Mouse (Mus musculus): ENCODE measurements around the gene Prss2. TPM values are rescaled to one million over a fixed set of nuclear protein-coding genes. Genes with fewer than 3 reads are reported as not detected.
"Not testable (repeated sequence)": the region's sequence is repeated elsewhere in the genome, so short reads cannot be mapped to it uniquely, and the experiment has no call there.

The Prss2 gene
- polyA plus RNA-seq, 1 experiment from 2014 or later, result 0.30 TPM

DNA sequence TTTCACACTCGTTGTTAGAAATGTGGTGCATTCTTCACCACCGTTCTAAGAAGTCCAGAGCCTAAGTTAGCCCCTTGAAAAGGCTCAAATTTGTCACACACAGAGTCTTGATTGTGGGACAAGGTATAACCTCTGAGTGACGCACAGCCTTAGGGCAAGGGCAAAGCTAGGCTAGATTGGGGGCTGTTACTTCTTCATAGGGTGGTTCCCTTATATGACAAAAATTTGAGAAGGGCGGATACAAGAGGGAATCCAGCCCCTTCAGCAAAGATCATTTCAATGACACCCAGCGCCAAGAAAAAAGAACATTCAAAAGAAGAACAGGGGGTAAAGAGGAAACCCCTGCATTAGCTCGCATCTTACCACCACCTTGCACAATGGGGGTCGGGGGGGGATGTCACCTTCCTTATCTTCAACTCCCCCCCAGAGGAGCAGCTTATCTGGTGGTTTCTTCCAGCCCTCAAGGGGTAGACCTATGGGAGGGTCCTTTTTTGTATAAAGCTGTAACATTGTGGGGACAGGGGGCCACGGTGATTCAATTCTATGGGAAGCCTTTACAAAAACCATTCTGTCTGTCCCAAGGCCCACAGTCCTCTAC, 11.2 kb downstream of the Prss2 start:
- Histone ChIP-seq H3K36me3 (ENCODE audit: control insufficient read depth, insufficient read depth) (no peaks in the 10 kb centered on the region), H3K27me3 (ENCODE audit: control insufficient read depth, insufficient read depth, low read length) (no peaks in the 10 kb centered on the region), H3K9ac (ENCODE audit: low read length) (no peak overlapping the region), H3K4me2 (ENCODE audit: low read depth, low read length) (no peak overlapping the region), H3K4me1 (ENCODE audit: control insufficient read depth, insufficient read depth, low read length) (no peaks in the 10 kb centered on the region), H3K27ac (ENCODE audit: low read length) (no peak overlapping the region), H3K9me3 (replicated peaks; ENCODE audit: control insufficient read depth, low read length) (no peaks in the 10 kb centered on the region), H3K4me3 (ENCODE audit: low read length) (no peak overlapping the region)
- peak; percentile 60; the same call in 1 of the 2 replicates for ATAC-seq (replicated peaks; ENCODE audit: extremely low read depth, insufficient read depth, low FRiP score)
- 74% methylated on average over 8 of the region's 8 CpGs for WGBS

DNA sequence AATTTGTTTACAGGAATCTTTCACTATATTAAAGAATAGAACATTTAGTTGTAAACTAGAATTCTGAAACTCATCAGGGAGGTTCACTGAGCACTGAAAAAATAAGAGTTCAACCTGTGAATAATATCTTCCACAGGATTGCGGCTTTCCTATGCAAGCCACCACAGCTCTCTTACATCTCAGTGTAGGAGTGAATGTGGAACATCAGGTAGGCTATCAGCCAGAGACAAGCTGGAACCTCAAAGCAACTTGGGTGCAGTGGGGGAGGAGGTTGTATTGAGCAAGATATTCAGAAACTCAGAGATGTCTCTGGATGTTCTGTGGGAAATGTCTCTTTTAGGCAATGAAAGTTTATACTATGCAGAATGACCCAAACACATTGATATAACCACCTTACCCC, 15.8 kb downstream of the Prss2 start:
- H3K9ac ChIP-seq (ENCODE audit: low read length), result no peak overlapping the region
- no peak overlapping the region; the same call in 1 of the 2 replicates for H3K4me3 ChIP-seq (ENCODE audit: low read length)
- no peaks in the 10 kb centered on the region for H3K36me3 ChIP-seq (ENCODE audit: control insufficient read depth, insufficient read depth)
- no peaks in the 10 kb centered on the region for H3K27me3 ChIP-seq (ENCODE audit: control insufficient read depth, insufficient read depth, low read length)
- no peak for ATAC-seq (replicated peaks; ENCODE audit: extremely low read depth, insufficient read depth, low FRiP score)
- no peaks in the 10 kb centered on the region for H3K9me3 ChIP-seq (replicated peaks; ENCODE audit: control insufficient read depth, low read length)
- H3K4me1 ChIP-seq (ENCODE audit: control insufficient read depth, insufficient read depth, low read length), result no peaks in the 10 kb centered on the region
- H3K4me2 ChIP-seq (ENCODE audit: low read depth, low read length), result no peak overlapping the region; the same call in 1 of the 2 replicates
- WGBS, result 74% methylated on average over 1 of the region's 1 CpGs
- no peak overlapping the region for H3K27ac ChIP-seq (ENCODE audit: low read length)

DNA sequence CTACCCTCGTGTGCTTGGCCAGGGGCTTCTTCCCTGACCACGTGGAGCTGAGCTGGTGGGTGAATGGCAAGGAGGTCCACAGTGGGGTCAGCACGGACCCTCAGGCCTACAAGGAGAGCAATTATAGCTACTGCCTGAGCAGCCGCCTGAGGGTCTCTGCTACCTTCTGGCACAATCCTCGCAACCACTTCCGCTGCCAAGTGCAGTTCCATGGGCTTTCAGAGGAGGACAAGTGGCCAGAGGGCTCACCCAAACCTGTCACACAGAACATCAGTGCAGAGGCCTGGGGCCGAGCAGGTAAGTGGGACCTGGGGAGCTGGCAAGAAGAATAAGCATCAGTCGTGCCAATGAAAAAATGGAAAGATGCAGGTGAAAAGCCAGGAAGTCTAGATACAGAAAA, 16.7 kb downstream of the Prss2 start:
- not testable (repeated sequence) for H3K9ac ChIP-seq (ENCODE audit: low read length); H3K4me1 ChIP-seq (ENCODE audit: control insufficient read depth, insufficient read depth, low read length); H3K4me2 ChIP-seq (ENCODE audit: low read depth, low read length); H3K27ac ChIP-seq (ENCODE audit: low read length); H3K36me3 ChIP-seq (ENCODE audit: control insufficient read depth, insufficient read depth); H3K27me3 ChIP-seq (ENCODE audit: control insufficient read depth, insufficient read depth, low read length); ATAC-seq (replicated peaks; ENCODE audit: extremely low read depth, insufficient read depth, low FRiP score); H3K9me3 ChIP-seq (replicated peaks; ENCODE audit: control insufficient read depth, low read length); H3K4me3 ChIP-seq (ENCODE audit: low read length)
- 88% methylated on average over 5 of the region's 8 CpGs for WGBS

DNA sequence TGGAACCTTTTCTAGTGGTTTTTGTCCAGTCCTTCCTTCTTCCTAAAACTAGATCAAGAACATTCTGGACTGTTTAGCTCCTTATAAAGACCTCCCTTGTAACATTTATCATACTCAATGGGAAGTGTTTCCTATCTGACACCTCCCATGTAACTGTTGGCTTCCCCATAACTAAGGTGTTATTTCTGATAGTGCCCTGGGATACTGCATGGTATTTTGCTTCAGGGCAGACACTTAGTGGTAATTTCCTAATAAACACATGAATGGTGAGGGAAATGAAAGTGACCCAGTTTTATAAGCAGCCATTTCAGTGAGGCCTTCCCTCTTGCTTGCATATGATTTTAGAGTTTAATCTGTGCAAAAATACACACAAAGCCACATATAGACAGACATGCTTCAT, 19.2 kb downstream of the Prss2 start:
- no peak for ATAC-seq (replicated peaks; ENCODE audit: extremely low read depth, insufficient read depth, low FRiP score)
- Histone ChIP-seq H3K27me3 (ENCODE audit: control insufficient read depth, insufficient read depth, low read length) (no peaks in the 10 kb centered on the region), H3K4me2 (ENCODE audit: low read depth, low read length) (no peak overlapping the region), H3K4me3 (ENCODE audit: low read length) (no peak overlapping the region), H3K27ac (ENCODE audit: low read length) (no peak overlapping the region), H3K4me1 (ENCODE audit: control insufficient read depth, insufficient read depth, low read length) (no peaks in the 10 kb centered on the region), H3K9ac (ENCODE audit: low read length) (no peak overlapping the region), H3K9me3 (replicated peaks; ENCODE audit: control insufficient read depth, low read length) (no peaks in the 10 kb centered on the region), H3K36me3 (ENCODE audit: control insufficient read depth, insufficient read depth) (no peaks in the 10 kb centered on the region)

DNA sequence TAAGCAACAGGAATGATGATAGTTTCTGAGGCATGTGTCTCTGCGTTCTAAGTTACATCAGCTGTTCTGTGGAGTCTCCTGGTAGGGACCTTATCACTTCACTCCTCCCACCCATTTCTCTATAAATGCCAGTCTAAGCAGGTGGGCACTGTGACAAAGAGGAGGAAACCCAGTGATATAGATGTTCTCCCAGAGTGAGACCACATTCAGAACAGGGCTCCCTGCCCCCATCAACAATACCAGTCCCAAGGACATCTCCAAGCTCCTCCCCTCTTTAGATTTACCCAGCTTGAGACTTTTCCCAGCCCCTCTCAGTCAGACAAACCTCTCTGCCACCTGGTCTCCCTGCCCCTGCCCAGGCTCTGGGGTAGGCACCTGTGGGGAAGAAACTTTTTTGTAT, 20.2 kb downstream of the Prss2 start:
- 69% methylated on average over 1 of the region's 1 CpGs for WGBS
- H3K4me3 ChIP-seq (ENCODE audit: low read length), result no peak overlapping the region

DNA sequence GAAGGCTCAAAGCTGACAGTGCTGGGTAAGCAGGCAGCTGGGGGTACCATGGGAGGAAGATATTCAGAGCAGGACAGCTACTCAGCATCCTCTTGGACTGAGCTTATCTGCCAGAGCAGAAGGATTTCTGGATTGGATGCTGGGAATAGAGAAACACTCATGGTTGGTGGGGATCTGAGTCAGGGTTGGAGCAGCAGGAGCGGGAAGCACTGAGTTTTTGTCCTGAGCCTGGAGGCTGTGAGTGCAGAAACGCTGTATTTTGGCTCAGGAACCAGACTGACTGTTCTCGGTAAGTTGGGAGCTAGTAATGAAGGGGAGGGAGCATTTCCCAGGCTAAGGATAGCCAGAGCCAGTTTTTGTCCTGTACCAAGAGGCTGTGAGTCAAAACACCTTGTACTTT, 21.4 kb downstream of the Prss2 start:
- 14% methylated on average over 3 of the region's 3 CpGs for WGBS
- H3K4me1 ChIP-seq (ENCODE audit: control insufficient read depth, insufficient read depth, low read length), result no peaks in the 10 kb centered on the region
- no peaks in the 10 kb centered on the region for H3K9me3 ChIP-seq (replicated peaks; ENCODE audit: control insufficient read depth, low read length)
- peak overlapping the region; percentile 49 for H3K4me3 ChIP-seq (ENCODE audit: low read length)
- peak overlapping the region; percentile 49; the same call in 1 of the 2 replicates for H3K27ac ChIP-seq (ENCODE audit: low read length)
- H3K36me3 ChIP-seq (ENCODE audit: control insufficient read depth, insufficient read depth), result no peaks in the 10 kb centered on the region
- peak overlapping the region; percentile 58 for H3K4me2 ChIP-seq (ENCODE audit: low read depth, low read length)
- no peaks in the 10 kb centered on the region for H3K27me3 ChIP-seq (ENCODE audit: control insufficient read depth, insufficient read depth, low read length)
- no peak for ATAC-seq (replicated peaks; ENCODE audit: extremely low read depth, insufficient read depth, low FRiP score)
- peak overlapping the region; percentile 10; the same call in 1 of the 2 replicates for H3K9ac ChIP-seq (ENCODE audit: low read length)

More for the DNA sequence above, 20.2 kb downstream of the Prss2 start:
- peak; percentile 49; the same call in 1 of the 2 replicates for ATAC-seq (replicated peaks; ENCODE audit: extremely low read depth, insufficient read depth, low FRiP score)
- H3K9ac ChIP-seq (ENCODE audit: low read length), result no peak overlapping the region
- H3K36me3 ChIP-seq (ENCODE audit: control insufficient read depth, insufficient read depth), result no peaks in the 10 kb centered on the region
- H3K4me1 ChIP-seq (ENCODE audit: control insufficient read depth, insufficient read depth, low read length), result no peaks in the 10 kb centered on the region
- H3K27ac ChIP-seq (ENCODE audit: low read length), result no peak overlapping the region
- H3K27me3 ChIP-seq (ENCODE audit: control insufficient read depth, insufficient read depth, low read length), result no peaks in the 10 kb centered on the region
- H3K4me2 ChIP-seq (ENCODE audit: low read depth, low read length), result no peak overlapping the region
- no peaks in the 10 kb centered on the region for H3K9me3 ChIP-seq (replicated peaks; ENCODE audit: control insufficient read depth, low read length)

DNA sequence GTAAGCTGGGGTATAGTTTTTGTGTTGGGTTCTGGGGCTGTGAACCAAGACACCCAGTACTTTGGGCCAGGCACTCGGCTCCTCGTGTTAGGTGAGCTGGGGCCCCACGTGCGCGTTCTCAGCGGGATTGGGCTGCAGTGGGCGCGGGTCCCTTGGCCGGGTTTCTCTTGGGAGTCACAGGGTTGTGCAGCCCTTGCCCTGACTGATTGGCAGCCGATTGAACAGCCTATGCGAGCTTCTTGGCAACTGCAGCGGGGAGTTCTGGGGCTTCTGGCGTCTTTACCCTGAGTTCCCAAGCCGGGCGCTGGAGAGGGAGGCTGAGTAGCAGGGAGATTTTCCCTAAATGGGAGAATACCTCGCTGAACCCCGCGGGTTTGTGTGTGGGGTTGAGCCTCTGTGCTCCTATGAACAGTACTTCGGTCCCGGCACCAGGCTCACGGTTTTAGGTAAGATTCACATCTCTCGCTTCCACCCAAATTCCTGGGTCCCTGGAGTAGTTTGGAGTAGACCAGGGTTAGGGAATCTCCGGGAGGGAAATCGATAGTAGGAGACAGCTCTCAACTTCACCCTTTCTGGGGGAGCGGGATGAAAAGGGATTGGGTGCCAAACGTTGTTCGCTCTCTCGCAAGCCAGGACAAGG, 21.9 kb downstream of the Prss2 start:
- no peaks in the 10 kb centered on the region for H3K4me1 ChIP-seq (ENCODE audit: control insufficient read depth, insufficient read depth, low read length)

DNA sequence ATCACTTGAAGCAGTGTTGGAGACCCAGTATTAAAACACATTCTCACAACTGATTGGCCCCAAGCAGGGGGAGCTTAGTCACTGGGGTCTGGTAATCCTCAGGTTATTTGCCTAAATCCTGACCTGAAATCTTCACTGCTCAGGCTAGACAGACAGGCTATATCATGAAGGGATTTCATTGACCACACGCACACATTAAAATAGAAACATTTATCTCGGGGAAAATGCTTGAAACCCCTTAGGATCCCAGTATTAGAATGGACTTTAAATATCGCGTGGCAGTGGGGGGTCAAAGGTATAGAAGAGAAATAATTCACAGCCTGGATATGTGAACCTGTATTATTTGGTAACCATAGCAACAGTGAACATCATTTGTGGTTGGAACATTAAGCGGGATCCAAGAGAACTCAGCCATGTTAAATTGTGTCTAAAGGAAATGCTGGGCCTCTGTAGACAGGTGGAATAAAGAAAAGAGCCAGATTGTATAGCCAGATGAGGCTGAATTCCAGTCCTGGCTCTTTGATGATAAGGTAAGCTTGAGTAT, 22.9 kb downstream of the Prss2 start:
- no peak overlapping the region for H3K27ac ChIP-seq (ENCODE audit: low read length)
- no peaks in the 10 kb centered on the region for H3K27me3 ChIP-seq (ENCODE audit: control insufficient read depth, insufficient read depth, low read length)
- ATAC-seq (replicated peaks; ENCODE audit: extremely low read depth, insufficient read depth, low FRiP score), result no peak
- H3K4me3 ChIP-seq (ENCODE audit: low read length), result peak overlapping the region; percentile 49
- 68% methylated on average over 5 of the region's 5 CpGs for WGBS
- no peaks in the 10 kb centered on the region for H3K4me1 ChIP-seq (ENCODE audit: control insufficient read depth, insufficient read depth, low read length)
- H3K4me2 ChIP-seq (ENCODE audit: low read depth, low read length), result no peak overlapping the region
- no peaks in the 10 kb centered on the region for H3K36me3 ChIP-seq (ENCODE audit: control insufficient read depth, insufficient read depth)
- peak overlapping the region; percentile 10; the same call in 1 of the 2 replicates for H3K9ac ChIP-seq (ENCODE audit: low read length)
- no peaks in the 10 kb centered on the region for H3K9me3 ChIP-seq (replicated peaks; ENCODE audit: control insufficient read depth, low read length)

More for the DNA sequence above, 21.9 kb downstream of the Prss2 start:
- no peak for ATAC-seq (replicated peaks; ENCODE audit: extremely low read depth, insufficient read depth, low FRiP score)
- peak overlapping the region; percentile 58 for H3K4me2 ChIP-seq (ENCODE audit: low read depth, low read length)
- H3K9me3 ChIP-seq (replicated peaks; ENCODE audit: control insufficient read depth, low read length), result no peaks in the 10 kb centered on the region
- 4% methylated on average over 28 of the region's 28 CpGs for WGBS
- H3K27ac ChIP-seq (ENCODE audit: low read length), result peak overlapping the region; percentile 49
- H3K4me3 ChIP-seq (ENCODE audit: low read length), result peak overlapping the region; percentile 49
- no peaks in the 10 kb centered on the region for H3K27me3 ChIP-seq (ENCODE audit: control insufficient read depth, insufficient read depth, low read length)
- H3K9ac ChIP-seq (ENCODE audit: low read length), result peak overlapping the region; percentile 10
- no peaks in the 10 kb centered on the region for H3K36me3 ChIP-seq (ENCODE audit: control insufficient read depth, insufficient read depth)

DNA sequence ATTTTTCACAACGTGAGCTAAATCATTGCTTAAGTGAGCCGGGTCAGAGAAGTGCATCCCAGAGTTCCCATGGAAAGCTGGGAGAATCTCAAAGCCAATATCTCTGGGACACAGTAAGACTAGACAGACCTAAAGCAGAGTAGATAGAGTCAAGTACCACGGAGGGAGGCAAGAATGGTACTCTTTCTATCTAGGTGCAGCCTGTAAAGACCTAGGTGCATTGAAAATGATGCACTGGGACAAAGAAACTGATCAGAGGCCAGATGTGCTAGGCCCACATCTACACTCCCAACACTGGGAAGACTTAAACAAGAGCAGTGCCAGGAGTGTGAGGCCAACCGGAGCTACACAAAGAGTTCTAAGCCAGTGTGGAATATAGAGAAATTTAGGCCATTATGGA, 23.7 kb downstream of the Prss2 start:
- ATAC-seq (replicated peaks; ENCODE audit: extremely low read depth, insufficient read depth, low FRiP score), result no peak

More for the DNA sequence above, 23.7 kb downstream of the Prss2 start:
- Histone ChIP-seq H3K9me3 (replicated peaks; ENCODE audit: control insufficient read depth, low read length) (no peaks in the 10 kb centered on the region), H3K9ac (ENCODE audit: low read length) (no peak overlapping the region), H3K27ac (ENCODE audit: low read length) (no peak overlapping the region), H3K4me3 (ENCODE audit: low read length) (peak overlapping the region; percentile 1), H3K36me3 (ENCODE audit: control insufficient read depth, insufficient read depth) (no peaks in the 10 kb centered on the region), H3K27me3 (ENCODE audit: control insufficient read depth, insufficient read depth, low read length) (no peaks in the 10 kb centered on the region), H3K4me1 (ENCODE audit: control insufficient read depth, insufficient read depth, low read length) (no peaks in the 10 kb centered on the region), H3K4me2 (ENCODE audit: low read depth, low read length) (no peak overlapping the region)
- 78% methylated on average over 4 of the region's 4 CpGs for WGBS

Data from heart, embryonic 16.5 days (tissue).